Mouse (Mus musculus) kidney, postnatal 36 days (tissue): ENCODE results near the gene Myh2.
A peak's percentile ranks its signal among the peaks of the same experiment; 100 is the strongest.

Experiments used
- DNase-seq, 2 experiments: peaks; one replicate each; pipeline ENCODE4 v3.0.0; 2021 to 2022; ENCODE audit warnings: mixed read lengths in 2 of 2

The Myh2 gene

GRCm38 (mm10) chr11:67153123-67153522, 17.7 kb upstream of the Myh2 start:
- peak; percentile 4 to 10 for DNase-seq

- no peak for DNase-seq
Measured at GRCm38 (mm10) chr11:67153843-67154242, 17.0 kb upstream of the Myh2 start.

- DNase-seq: no peak
Measured at GRCm38 (mm10) chr11:67155650-67156049, 15.2 kb upstream of the Myh2 start.

- no peak for DNase-seq
Measured at GRCm38 (mm10) chr11:67160131-67160530, 10.7 kb upstream of the Myh2 start.

- DNase-seq: no peak
Measured at GRCm38 (mm10) chr11:67163701-67164100, 7.1 kb upstream of the Myh2 start.

GRCm38 (mm10) chr11:67164851-67165250, 6.0 kb upstream of the Myh2 start:
- DNase-seq: no peak

- DNase-seq: no peak
Measured at GRCm38 (mm10) chr11:67169301-67169700, 1.5 kb upstream of the Myh2 start.

- DNase-seq: no peak
Measured at GRCm38 (mm10) chr11:67172439-67172838, 1.6 kb downstream of the Myh2 start.

GRCm38 (mm10) chr11:67176376-67176775, 5.5 kb downstream of the Myh2 start:
- DNase-seq: no peak

- DNase-seq: no peak
Measured at GRCm38 (mm10) chr11:67190316-67190715, 19.5 kb downstream of the Myh2 start.

- no peak for DNase-seq
Measured at GRCm38 (mm10) chr11:67190814-67191213, 20.0 kb downstream of the Myh2 start.

GRCm38 (mm10) chr11:67191496-67191895, 20.7 kb downstream of the Myh2 start:
- no peak for DNase-seq

- DNase-seq: no peak
Measured at GRCm38 (mm10) chr11:67199321-67199720, 28.5 kb downstream of the Myh2 start.

- DNase-seq: no peak
Measured at GRCm38 (mm10) chr11:67199752-67200151, 28.9 kb downstream of the Myh2 start, which contains the start of gene Myh1. TSS of gene Myh1 (plus strand) at chr11:67200052.

- peak in 1 of 2 experiments; percentile 11 for DNase-seq
Measured at GRCm38 (mm10) chr11:67204766-67205165, 33.9 kb downstream of the Myh2 start.

GRCm38 (mm10) chr11:67221803-67222202, 51.0 kb downstream of the Myh2 start:
- no peak for DNase-seq

- DNase-seq: no peak
Measured at GRCm38 (mm10) chr11:67224466-67224865, 53.6 kb downstream of the Myh2 start.

- no peak for DNase-seq
Measured at GRCm38 (mm10) chr11:67228731-67229130, 57.9 kb downstream of the Myh2 start.

GRCm38 (mm10) chr11:67229166-67229565, 58.3 kb downstream of the Myh2 start:
- no peak for DNase-seq

- no peak for DNase-seq
Measured at GRCm38 (mm10) chr11:67229946-67230345, 59.1 kb downstream of the Myh2 start.

GRCm38 (mm10) chr11:67235639-67236358, 65.0 kb downstream of the Myh2 start:
- peak; percentile 29 to 59 for DNase-seq

GRCm38 (mm10) chr11:67236799-67237198, 66.0 kb downstream of the Myh2 start:
- no peak for DNase-seq

- no peak for DNase-seq
Measured at GRCm38 (mm10) chr11:67237481-67238079, 66.8 kb downstream of the Myh2 start, which contains the start of gene Myh4. TSS of gene Myh4 (plus strand) at chr11:67238029.

GRCm38 (mm10) chr11:67241051-67241450, 70.2 kb downstream of the Myh2 start:
- DNase-seq: no peak
